Mouse (Mus musculus) thymus, postnatal 14 days (tissue): ENCODE data around the gene Cep128.

Source experiments
- DNase-seq: peaks from one replicate; pipeline ENCODE4 v3.0.0; 2021

The Cep128 gene

GRCm38 (mm10) chr12:91305769-91306168 lies 78.4 kb downstream of the Cep128 start:
- no peak for DNase-seq

GRCm38 (mm10) chr12:91305038-91305437 lies 79.2 kb downstream of the Cep128 start:
- DNase-seq = no peak

GRCm38 (mm10) chr12:91298700-91299099 lies 85.5 kb downstream of the Cep128 start:
- no peak for DNase-seq

- DNase-seq = no peak
Observed at GRCm38 (mm10) chr12:91295870-91296269, 88.3 kb downstream of the Cep128 start.

GRCm38 (mm10) chr12:91295436-91295835 lies 88.8 kb downstream of the Cep128 start:
- no peak for DNase-seq

- DNase-seq = no peak
Observed at GRCm38 (mm10) chr12:91273936-91274335, 110.3 kb downstream of the Cep128 start.

- no peak for DNase-seq
Observed at GRCm38 (mm10) chr12:91269634-91270033, 114.6 kb downstream of the Cep128 start.

- no peak for DNase-seq
Observed at GRCm38 (mm10) chr12:91268974-91269373, 115.2 kb downstream of the Cep128 start.

- no peak for DNase-seq
Observed at GRCm38 (mm10) chr12:91266014-91266413, 118.2 kb downstream of the Cep128 start.

- no peak for DNase-seq
Observed at GRCm38 (mm10) chr12:91265462-91265861, 118.7 kb downstream of the Cep128 start.

- DNase-seq = no peak
Observed at GRCm38 (mm10) chr12:91264828-91265355, 119.3 kb downstream of the Cep128 start.

GRCm38 (mm10) chr12:91263705-91264104 lies 120.5 kb downstream of the Cep128 start:
- DNase-seq = no peak

- no peak for DNase-seq
Observed at GRCm38 (mm10) chr12:91262801-91263200, 121.4 kb downstream of the Cep128 start.

GRCm38 (mm10) chr12:91256334-91256733 lies 127.9 kb downstream of the Cep128 start:
- no peak for DNase-seq

GRCm38 (mm10) chr12:91254831-91255230 lies 129.4 kb downstream of the Cep128 start:
- DNase-seq = no peak

- DNase-seq = no peak
Observed at GRCm38 (mm10) chr12:91220609-91221008, 163.6 kb downstream of the Cep128 start.

- no peak for DNase-seq
Observed at GRCm38 (mm10) chr12:91205550-91205949, 178.7 kb downstream of the Cep128 start.

- DNase-seq = no peak
Observed at GRCm38 (mm10) chr12:91204330-91204729, 179.9 kb downstream of the Cep128 start.

GRCm38 (mm10) chr12:91202496-91202895 lies 181.7 kb downstream of the Cep128 start:
- DNase-seq = no peak

GRCm38 (mm10) chr12:91189111-91189510 lies 195.1 kb downstream of the Cep128 start:
- DNase-seq = no peak

- no peak for DNase-seq
Observed at GRCm38 (mm10) chr12:91185564-91185963, 198.6 kb downstream of the Cep128 start.

- no peak for DNase-seq
Observed at GRCm38 (mm10) chr12:91184616-91185015, 199.6 kb downstream of the Cep128 start.

GRCm38 (mm10) chr12:91183928-91184327 lies 200.3 kb downstream of the Cep128 start:
- no peak for DNase-seq

- peak; percentile 9 for DNase-seq
Observed at GRCm38 (mm10) chr12:91183304-91183855, 200.8 kb downstream of the Cep128 start.
